Mouse (Mus musculus) E14TG2a.4 (cell line): Measurements from ENCODE around the gene Camkk1.

ENCODE experiments used
- CTCF ChIP-seq: conservative IDR thresholded peaks from 2 replicates; pipeline ENCODE4 v1.5.1; 2014; ENCODE audit warnings: low read length
- NANOG ChIP-seq: IDR thresholded peaks from 2 replicates; pipeline ENCODE4 v1.6.1; 2014; ENCODE audit warnings: borderline replicate concordance, low read length, mixed read lengths
- POU5F1 ChIP-seq: IDR thresholded peaks from 2 replicates; pipeline ENCODE4 v1.6.1; 2014; ENCODE audit warnings: low read length, borderline replicate concordance

GRCm38 (mm10) chr11:73023827-73024226 lies 5.0 kb downstream of the Camkk1 start:
- TF ChIP-seq CTCF (no peak), NANOG (no peak), POU5F1 (no peak)
